Mouse (Mus musculus) embryonic fibroblast, embryonic 13.5 days (primary cell): ENCODE results near the gene Chd9.

ENCODE experiments used
- CTCF ChIP-seq: IDR thresholded peaks from 2 replicates; pipeline ENCODE4 v1.5.1; 2011; ENCODE audit warnings: mild to moderate bottlenecking, control low read depth, low read length, moderate library complexity, borderline replicate concordance; ENCODE audit not compliant: insufficient read depth
- POLR2A ChIP-seq: IDR thresholded peaks from 2 replicates; pipeline ENCODE4 v1.6.1; 2011; ENCODE audit warnings: low read depth, mild to moderate bottlenecking, control low read depth, low read length, moderate library complexity

GRCm38 (mm10) chr8:91077077-91077867 is 249.1 kb downstream of the Chd9 start:
- TF ChIP-seq CTCF (no peak), POLR2A (no peak)
